Mouse (Mus musculus) limb, embryonic 10.5 days (tissue): Measurements from ENCODE around the gene Avl9. TPM values are rescaled to one million over a fixed set of nuclear protein-coding genes. Genes with fewer than 3 reads are reported as not detected.

Experiments used
- DNase-seq: peaks from one replicate; pipeline ENCODE4 v3.0.0-alpha.2; 2017; ENCODE audit warnings: low spot score
- H3K27ac ChIP-seq: fragments of 300-500 bp; sonication (generic); 2 replicates; pipeline ENCODE4 v1.5.1; 2016; ENCODE audit warnings: mild to moderate bottlenecking
- H3K27me3 ChIP-seq: fragments of 300-500 bp; sonication (generic); 2 replicates; pipeline ENCODE4 v1.6.1; 2016; ENCODE audit warnings: low read depth, mild to moderate bottlenecking; ENCODE audit not compliant: poor library complexity, severe bottlenecking
- H3K36me3 ChIP-seq: fragments of 300-500 bp; sonication (generic); 2 replicates; pipeline ENCODE4 v1.6.1; 2016; ENCODE audit warnings: mild to moderate bottlenecking, moderate library complexity
- H3K4me1 ChIP-seq: fragments of 300-500 bp; sonication (generic); 2 replicates; pipeline ENCODE4 v1.6.1; 2016
- H3K4me3 ChIP-seq: fragments of 300-500 bp; sonication (generic); 2 replicates; pipeline ENCODE4 v1.5.1; 2016; ENCODE audit warnings: mild to moderate bottlenecking, moderate library complexity
- H3K9me3 ChIP-seq: fragments of 300-500 bp; sonication (generic); replicated peaks from 2 replicates; pipeline ENCODE4 v1.6.1; 2016; ENCODE audit warnings: mild to moderate bottlenecking
- WGBS: fragments of 180-500 bp; shearing (Covaris S2); methylation state at CpG from one replicate; pipeline ENCODE4 v1.1.7; 2016; 5-methylcytosine and 5-hydroxymethylcytosine counted together
- polyA plus RNA-seq: library from polyadenylated mRNA; unstranded; fragments of >200 nt; fragmentation: Nextera tagmentation; extraction: Ambion mirVana; gene quantifications from 2 replicates; pipeline ENCODE4 v1.2.1, GENCODE M21; 2016

Gene Avl9
- polyA plus RNA-seq = 13.6 and 15.2 TPM in 2 replicates

DNA sequence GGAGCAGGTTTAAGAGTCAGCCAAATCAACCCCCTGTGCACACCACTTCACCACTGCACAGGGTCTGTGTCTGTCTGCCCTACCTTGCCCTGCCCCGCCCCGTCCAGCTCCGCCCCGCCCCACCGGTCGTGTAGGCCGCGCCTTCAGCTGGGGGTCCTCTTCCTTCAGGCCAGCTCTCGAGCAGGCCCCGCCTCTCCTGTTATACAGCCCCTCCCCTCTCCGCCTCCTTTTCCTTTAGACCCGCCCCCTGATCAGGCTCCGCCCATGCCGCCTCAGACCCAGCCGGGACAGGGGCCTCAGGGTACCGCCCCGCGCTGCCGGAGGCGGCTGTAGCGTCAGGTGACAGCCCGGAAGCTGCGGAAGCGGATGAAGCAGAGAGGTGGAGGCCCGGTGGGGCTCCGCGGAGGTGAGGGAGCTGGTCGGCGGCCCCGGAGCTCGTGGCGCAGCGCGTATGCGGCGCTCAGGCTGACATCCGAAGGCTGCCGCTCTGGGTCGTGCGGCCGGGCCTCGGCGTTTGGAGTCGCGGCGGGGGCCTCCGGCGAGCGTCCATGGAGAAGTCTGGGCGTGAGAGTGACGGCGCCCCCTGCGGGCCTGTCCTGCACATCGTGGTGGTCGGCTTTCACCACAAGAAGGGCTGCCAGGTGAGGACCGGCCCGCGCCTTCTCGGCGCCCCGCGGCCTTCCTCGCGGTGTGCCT lies at the start of gene Avl9:
Avl9 (plus strand) TSS at position 326 of the 696 bp plus-strand sequence.
- Histone ChIP-seq H3K4me1 (peaks cover 10% of the 10 kb centered on the region), H3K27me3 (no peaks in the 10 kb centered on the region), H3K27ac (peak within 1 kb of the TSS; percentile 96), H3K9me3 (no peaks in the 10 kb centered on the region), H3K4me3 (peak within 1 kb of the TSS; percentile 83), H3K36me3 (no peaks in the 10 kb centered on the region)
- under 1% methylated on average over 64 of the region's 64 CpGs for WGBS
- peak; percentile 95 for DNase-seq

DNA sequence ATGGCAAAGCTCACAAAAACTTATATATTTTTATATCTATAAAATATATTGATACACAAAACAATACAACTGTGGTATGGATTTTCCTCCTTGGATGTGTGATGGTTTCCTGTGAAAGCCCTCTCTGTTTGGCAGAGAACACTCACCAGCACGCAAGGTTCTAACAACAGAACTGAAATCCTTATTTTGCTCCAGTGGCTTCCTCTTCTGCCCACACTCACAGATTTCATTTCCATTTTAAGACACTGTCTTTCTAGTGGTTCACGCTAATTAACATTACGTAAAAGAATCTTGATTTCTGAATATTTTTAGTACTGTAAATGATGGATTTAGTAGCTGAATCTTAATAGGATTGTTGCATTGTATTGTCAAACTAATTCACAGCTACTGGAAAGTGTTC lies 26.5 kb upstream of the Avl9 start:
- no peaks in the 10 kb centered on the region for H3K4me1 ChIP-seq
- H3K27me3 ChIP-seq = no peaks in the 10 kb centered on the region
- H3K4me3 ChIP-seq = no peak overlapping the region
- no peaks in the 10 kb centered on the region for H3K36me3 ChIP-seq
- H3K9me3 ChIP-seq = no peaks in the 10 kb centered on the region
- 93% methylated on average over 3 of the region's 3 CpGs for WGBS
- DNase-seq = no peak
- H3K27ac ChIP-seq = no peak overlapping the region

DNA sequence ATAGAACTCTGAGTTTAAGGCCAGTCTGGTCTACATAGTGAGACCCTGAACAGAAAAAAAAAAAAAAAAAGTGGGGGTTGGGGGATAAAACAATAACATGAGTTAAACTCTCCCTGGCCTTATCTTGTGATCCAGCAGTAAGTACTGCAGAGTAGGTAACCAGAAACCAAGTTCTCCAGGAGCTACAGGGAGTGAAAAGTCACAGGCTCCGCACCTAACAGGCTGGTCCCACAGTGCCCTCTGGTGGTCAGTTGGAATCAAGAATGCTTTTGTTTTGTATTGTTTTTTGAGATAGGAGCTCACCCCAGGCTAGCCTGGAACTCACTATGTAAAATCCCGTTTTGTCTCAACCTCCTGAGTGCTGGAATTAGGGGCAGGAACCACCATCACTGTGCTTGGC lies 23.5 kb upstream of the Avl9 start:
- peak; percentile 82 for DNase-seq
- no peak overlapping the region for H3K4me3 ChIP-seq
- no peaks in the 10 kb centered on the region for H3K4me1 ChIP-seq
- H3K27ac ChIP-seq = no peak overlapping the region
- H3K36me3 ChIP-seq = no peaks in the 10 kb centered on the region
- H3K27me3 ChIP-seq = no peaks in the 10 kb centered on the region
- WGBS = 11% methylated on average over 2 of the region's 2 CpGs
- H3K9me3 ChIP-seq = no peaks in the 10 kb centered on the region

DNA sequence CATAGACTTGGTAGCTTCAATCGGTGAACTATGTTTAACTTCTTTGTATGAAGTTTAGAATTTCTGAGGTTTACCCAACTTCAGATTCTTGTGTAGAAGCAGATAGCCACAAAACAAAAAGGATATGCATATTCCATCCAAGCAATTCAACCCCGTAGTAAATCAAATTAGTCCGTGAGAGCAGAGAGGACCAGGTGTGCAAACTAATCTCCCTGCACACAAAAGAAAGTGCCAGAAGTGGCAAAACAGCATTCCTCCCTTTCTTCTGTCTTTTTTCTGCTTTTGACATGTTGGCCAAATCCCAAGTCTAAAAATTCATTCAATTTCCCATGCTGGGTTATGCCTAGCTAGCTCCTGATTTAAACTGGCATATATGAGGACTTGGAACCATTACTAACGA lies 22.3 kb upstream of the Avl9 start:
- no peak for DNase-seq
- WGBS = 85% methylated on average over 4 of the region's 4 CpGs
- no peaks in the 10 kb centered on the region for H3K27me3 ChIP-seq
- H3K27ac ChIP-seq = no peak overlapping the region
- no peaks in the 10 kb centered on the region for H3K36me3 ChIP-seq
- H3K4me3 ChIP-seq = no peak overlapping the region
- H3K4me1 ChIP-seq = no peaks in the 10 kb centered on the region
- no peaks in the 10 kb centered on the region for H3K9me3 ChIP-seq

DNA sequence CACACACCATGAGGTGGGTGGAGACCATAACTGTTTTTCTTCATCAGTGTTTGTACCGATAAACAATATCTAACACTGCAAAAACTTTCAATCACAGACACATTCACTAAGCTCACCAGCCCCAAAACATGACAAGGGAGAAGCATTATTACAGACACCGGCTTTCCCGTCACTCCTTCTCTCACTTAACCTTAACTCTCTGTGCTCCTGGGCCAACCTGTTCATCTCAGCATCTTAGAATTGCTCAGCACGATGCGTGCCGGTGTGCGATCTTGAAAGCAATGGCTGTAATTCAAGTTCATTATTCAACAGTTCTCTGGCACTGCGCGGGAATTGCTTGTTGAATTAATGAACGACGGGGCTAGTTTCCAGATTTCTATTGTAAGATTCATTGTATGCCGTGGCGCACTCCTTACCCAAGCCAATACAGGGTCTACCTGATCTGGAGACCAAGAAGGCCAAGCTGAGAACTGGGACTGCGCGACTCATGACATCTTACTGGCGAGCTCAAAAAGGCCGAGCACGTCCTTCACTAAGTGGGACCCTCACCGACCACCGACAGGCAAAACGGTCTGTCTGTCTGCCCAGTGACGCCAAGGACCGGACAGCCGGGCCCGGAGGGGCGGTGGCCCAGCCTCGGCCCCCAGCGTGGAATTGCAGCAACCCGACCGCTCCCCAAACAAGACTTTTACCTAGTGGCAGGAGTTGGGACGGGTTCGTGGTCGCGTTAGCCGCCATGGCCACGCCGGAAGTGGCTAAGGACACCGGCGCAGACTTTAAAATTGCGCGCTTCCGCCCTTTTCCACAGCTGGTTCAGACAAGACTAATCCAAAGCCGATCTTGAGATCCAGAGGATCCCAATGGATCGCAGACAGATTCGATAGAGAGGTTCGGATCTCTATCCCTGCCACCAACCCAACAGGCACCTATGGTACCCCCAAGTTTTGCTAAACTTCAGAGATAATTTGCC lies 10.5 kb upstream of the Avl9 start, which contains the start of gene Lsm5:
Lsm5 (minus strand) TSS at position 780 of the 970 bp plus-strand sequence.
- 1% methylated on average over 46 of the region's 46 CpGs for WGBS

DNA sequence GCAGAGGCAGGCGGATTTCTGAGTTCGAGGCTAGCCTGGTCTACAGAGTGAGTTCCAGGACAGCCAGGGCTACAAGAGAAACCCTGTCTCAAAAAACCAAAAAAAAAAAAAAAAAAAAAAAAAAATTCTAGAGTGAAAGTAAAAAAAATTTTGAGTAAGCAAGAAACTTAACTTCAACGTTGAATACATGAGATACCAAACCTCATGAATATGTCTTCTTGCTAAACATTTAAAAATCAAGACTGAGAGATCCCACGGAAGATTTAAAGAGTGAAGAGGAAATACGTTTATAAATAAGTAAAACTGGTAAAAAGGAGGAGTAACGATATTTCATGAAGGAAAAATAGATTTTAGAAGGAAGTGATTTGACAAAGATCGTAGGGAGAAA lies 519 bp upstream of the Avl9 start:
- Histone ChIP-seq H3K27ac (peak overlapping the region; percentile 96), H3K4me3 (peak overlapping the region; percentile 83)

More for the DNA sequence above, 10.5 kb upstream of the Avl9 start, which contains the start of gene Lsm5:
- Histone ChIP-seq H3K36me3 (peaks cover 9% of the 10 kb centered on the region), H3K4me1 (peaks cover 6% of the 10 kb centered on the region), H3K27me3 (no peaks in the 10 kb centered on the region), H3K4me3 (peak within 1 kb of the TSS; percentile 91), H3K9me3 (no peaks in the 10 kb centered on the region), H3K27ac (peak within 1 kb of the TSS; percentile 92)
- DNase-seq = peak; percentile 86

DNA sequence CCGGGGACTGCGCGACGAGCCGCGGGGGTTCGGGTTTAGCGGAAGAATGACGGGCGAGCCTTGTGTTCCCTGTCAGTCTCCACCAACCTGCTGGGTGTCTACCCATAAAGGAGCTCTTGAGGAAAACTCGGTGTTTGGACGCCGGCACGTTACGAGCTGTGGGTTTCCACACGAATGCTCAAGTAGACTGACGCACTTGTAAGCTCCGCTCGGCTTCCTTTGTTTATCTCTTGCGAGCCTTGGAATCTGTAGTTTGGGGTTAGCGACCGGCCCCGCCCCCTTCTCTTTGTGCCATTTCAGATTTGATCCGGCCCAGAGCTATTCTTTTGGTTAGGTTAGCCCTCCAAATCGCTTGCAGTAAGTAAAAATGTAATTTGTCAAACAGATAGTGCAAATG lies 569 bp downstream of the Avl9 start:
- Histone ChIP-seq H3K9me3 (no peaks in the 10 kb centered on the region), H3K4me1 (peaks cover 10% of the 10 kb centered on the region), H3K4me3 (peak overlapping the region; percentile 83), H3K36me3 (no peaks in the 10 kb centered on the region), H3K27me3 (no peaks in the 10 kb centered on the region), H3K27ac (peak overlapping the region; percentile 96)
- DNase-seq = no peak
- under 1% methylated on average over 25 of the region's 25 CpGs for WGBS

More for the DNA sequence above, 519 bp upstream of the Avl9 start:
- DNase-seq = no peak
- Histone ChIP-seq H3K36me3 (no peaks in the 10 kb centered on the region), H3K9me3 (no peaks in the 10 kb centered on the region), H3K27me3 (no peaks in the 10 kb centered on the region), H3K4me1 (peaks cover 10% of the 10 kb centered on the region)
- WGBS = 48% methylated on average over 7 of the region's 7 CpGs

DNA sequence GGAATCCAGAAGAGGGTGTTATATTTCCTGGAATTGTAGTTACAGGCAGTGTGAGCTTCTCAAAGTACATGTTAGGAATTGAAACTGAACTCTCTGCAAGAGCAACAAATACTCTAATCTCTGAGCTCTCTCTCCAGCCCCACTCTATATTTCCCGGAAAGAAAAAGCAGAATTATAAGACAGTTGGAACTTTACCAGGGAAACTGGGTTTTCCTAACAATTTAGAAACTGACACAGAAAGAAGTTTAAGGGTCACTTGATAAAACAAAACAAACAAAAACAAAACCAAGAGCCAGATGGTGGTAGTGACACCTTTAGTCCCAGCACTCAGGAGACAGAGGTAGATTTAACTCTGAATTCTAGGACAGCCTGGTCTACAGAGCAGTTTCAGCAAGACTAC lies 4.4 kb downstream of the Avl9 start:
- Histone ChIP-seq H3K9me3 (no peaks in the 10 kb centered on the region), H3K36me3 (peaks cover 7% of the 10 kb centered on the region), H3K4me3 (no peak overlapping the region), H3K4me1 (peaks cover 10% of the 10 kb centered on the region), H3K27me3 (no peaks in the 10 kb centered on the region), H3K27ac (no peak overlapping the region)
- no peak for DNase-seq
- 94% methylated on average over 1 of the region's 1 CpGs for WGBS

DNA sequence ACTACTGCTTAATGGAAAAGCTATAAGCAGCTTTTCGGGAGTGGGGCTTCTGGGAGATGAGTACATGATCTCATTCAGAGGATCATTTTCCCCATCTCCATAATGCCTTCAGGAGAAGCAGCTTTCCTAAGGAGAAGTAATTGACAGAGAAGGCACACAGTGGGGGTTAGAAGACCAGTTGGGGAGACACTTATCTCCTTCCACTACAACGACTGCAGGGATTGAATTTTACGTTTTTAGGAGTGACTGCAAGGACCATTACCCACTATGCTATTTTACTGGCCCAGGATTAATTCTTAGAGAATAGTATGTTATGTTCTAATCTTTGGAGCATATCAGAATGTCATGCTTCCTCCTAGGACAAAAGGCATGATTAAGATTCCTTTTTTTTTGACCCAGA lies 6.2 kb downstream of the Avl9 start:
- no peak overlapping the region for H3K27ac ChIP-seq
- H3K4me3 ChIP-seq = no peak overlapping the region
- no peaks in the 10 kb centered on the region for H3K9me3 ChIP-seq
- H3K27me3 ChIP-seq = no peaks in the 10 kb centered on the region
- WGBS = 76% methylated on average over 3 of the region's 3 CpGs
- H3K36me3 ChIP-seq = peaks cover 21% of the 10 kb centered on the region
- H3K4me1 ChIP-seq = peaks cover 8% of the 10 kb centered on the region
- DNase-seq = no peak

DNA sequence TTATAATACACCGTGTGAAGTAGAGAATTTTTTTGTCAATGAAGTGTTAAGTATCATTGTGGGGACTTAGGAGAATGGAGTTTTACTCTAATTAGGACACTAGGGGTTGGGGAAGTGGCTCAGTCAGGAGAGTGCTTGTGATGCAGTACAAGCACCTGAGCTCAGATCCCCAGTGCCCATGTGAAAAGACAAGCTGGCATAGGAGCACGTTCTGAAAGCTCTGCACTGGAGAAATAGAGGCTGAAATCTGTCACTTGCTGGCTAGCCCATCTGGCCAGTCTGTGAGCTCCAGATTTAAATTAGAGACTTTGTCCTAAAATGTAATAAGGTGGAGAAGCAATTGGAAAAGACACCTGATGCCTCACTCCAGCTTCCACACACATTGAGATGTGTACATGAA lies 17.8 kb downstream of the Avl9 start:
- peaks cover 89% of the 10 kb centered on the region for H3K36me3 ChIP-seq
- no peak overlapping the region for H3K4me3 ChIP-seq
- H3K27ac ChIP-seq = no peak overlapping the region
- no peak for DNase-seq
- 93% methylated on average over 2 of the region's 2 CpGs for WGBS
- H3K9me3 ChIP-seq = no peaks in the 10 kb centered on the region
- H3K27me3 ChIP-seq = no peaks in the 10 kb centered on the region
- no peaks in the 10 kb centered on the region for H3K4me1 ChIP-seq

DNA sequence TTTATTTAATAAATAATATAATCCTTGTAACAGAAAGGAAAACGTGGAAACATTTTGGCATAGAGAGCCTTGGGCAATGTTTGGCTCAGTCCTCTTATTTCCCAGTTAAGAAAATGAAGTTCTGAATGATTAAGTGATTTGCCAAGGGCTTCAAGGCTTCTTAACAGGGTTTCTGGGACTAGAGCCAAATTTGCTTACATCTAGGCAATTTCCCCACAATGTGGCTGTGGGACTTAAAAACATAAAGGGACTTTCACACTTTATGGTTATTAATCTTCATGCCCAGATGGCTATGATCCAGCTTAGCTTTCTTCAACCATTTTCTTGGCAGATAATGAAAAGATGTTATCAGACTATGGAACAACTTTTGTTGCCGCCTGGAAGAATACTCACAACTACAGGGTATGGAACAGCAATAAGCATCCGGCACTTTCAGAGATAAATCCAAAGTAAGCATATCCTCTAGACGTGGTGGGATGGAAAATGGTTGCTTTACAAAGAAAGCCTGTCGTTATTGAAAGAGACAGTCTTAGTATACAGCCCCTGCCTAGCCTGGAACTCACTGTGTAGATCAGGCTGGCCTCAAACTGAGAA lies 31.3 kb downstream of the Avl9 start:
- no peaks in the 10 kb centered on the region for H3K9me3 ChIP-seq
- 91% methylated on average over 5 of the region's 5 CpGs for WGBS

DNA sequence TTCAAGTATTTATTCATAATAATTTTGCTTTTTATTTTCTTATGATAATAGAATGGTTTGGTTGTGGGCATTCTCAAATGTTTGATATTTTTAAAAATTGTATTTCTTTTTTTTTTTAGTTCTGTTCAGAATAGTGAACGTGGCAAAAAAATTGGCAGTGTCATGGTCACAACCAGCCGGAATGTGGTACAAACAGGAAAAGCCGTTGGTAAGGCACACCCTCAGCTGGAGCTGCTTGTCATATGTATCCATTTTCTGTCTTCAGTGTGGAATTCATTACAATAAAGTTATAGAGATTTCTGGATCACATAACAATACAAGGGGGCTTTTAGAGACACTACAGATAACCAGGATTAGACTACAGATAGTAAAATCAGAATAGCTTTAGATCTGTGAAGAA lies 39.0 kb downstream of the Avl9 start:
- 94% methylated on average over 3 of the region's 3 CpGs for WGBS
- Histone ChIP-seq H3K36me3 (peaks cover 66% of the 10 kb centered on the region), H3K27ac (no peak overlapping the region), H3K4me3 (no peak overlapping the region), H3K9me3 (no peaks in the 10 kb centered on the region), H3K27me3 (no peaks in the 10 kb centered on the region), H3K4me1 (no peaks in the 10 kb centered on the region)
- no peak for DNase-seq

More for the DNA sequence above, 31.3 kb downstream of the Avl9 start:
- Histone ChIP-seq H3K36me3 (peaks cover 47% of the 10 kb centered on the region), H3K4me1 (no peaks in the 10 kb centered on the region), H3K4me3 (no peak overlapping the region), H3K27me3 (no peaks in the 10 kb centered on the region), H3K27ac (no peak overlapping the region)
- no peak for DNase-seq

DNA sequence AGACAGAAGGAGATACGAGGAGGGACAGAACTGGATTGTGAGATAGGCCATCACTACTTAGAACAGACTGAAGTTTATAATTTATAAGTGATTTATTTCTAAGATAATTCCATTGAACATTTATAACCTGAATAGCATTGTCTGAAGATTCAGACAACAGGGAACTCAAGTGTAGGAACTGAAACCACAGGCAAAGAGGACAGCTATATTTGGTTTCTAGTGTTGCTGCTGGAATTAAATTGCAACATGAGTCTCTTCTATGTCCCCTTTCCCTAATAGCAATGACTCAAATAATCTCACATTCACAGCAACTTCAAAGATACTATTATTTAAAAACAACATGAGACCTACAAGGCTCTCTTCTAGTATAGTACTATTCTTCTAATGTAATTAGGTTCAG lies 41.4 kb downstream of the Avl9 start:
- H3K27me3 ChIP-seq = no peaks in the 10 kb centered on the region
- 91% methylated on average over 1 of the region's 1 CpGs for WGBS
- no peaks in the 10 kb centered on the region for H3K9me3 ChIP-seq
- no peak overlapping the region for H3K27ac ChIP-seq
- no peak overlapping the region for H3K4me3 ChIP-seq
- H3K36me3 ChIP-seq = peaks cover 73% of the 10 kb centered on the region
- DNase-seq = no peak
- H3K4me1 ChIP-seq = no peaks in the 10 kb centered on the region
